Mouse (Mus musculus) left cerebral cortex, postnatal 4 days (tissue): Measurements from ENCODE around the gene Ubap1l. TPM values are rescaled to one million over a fixed set of nuclear protein-coding genes. Genes with fewer than 3 reads are reported as not detected.
A peak's percentile ranks its signal among the peaks of the same experiment; 100 is the strongest.

Experiments used
- DNase-seq: peaks from one replicate; pipeline ENCODE4 v3.0.0-alpha.2; 2022
- intact Hi-C: fragments of 180-260 bp; cut with DNase I; formaldehyde crosslinking; loops from one replicate; pipeline ENCODE4 v1.15.1; 2025
- total RNA-seq, 2 experiments: library from RNA; stranded (reverse); gene quantifications; 2 replicates each; pipeline ENCODE4 v1.2.3; 2021

Ubap1l gene
- total RNA-seq, 2 experiments from 2014 or later, result 4.2 to 5.3 TPM

DNA sequence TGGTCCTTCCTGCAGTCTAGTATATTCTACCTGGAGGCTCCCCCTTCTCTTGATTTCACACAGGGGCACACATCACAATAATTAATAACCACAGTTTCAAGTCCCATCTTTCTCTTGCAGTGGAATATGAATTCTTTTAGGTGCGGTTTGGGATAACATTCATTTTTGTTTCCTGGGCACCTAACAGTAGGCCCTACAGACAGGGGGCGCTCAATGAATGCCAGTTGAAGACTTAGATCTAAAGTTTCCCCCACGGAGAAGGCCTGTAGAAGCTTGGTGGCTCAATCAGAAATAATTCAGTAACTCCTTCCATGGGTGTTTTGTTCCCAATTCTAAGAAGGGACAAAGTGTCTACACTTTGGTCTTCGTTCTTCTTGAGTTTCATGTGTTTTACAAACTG lies 11.6 kb downstream of the Ubap1l start:
- intact Hi-C loops, result loop anchor here (10.0 kb wide), 1 partner anchor 62 kb away; the partner anchor contains the start of gene Mtfmt
- peak; percentile 29 for DNase-seq

- intact Hi-C loops, result loop anchor here (10.0 kb wide), 1 partner anchor 60 kb away; the partner anchor contains the start of gene Mtfmt
- DNase-seq, result no peak
Measured at GRCm38 (mm10) chr9:65374468-65375162, 13.8 kb downstream of the Ubap1l start.

GRCm38 (mm10) chr9:65375163-65375934 lies 14.5 kb downstream of the Ubap1l start:
- no peak for DNase-seq
- intact Hi-C loops, result loop anchor here (10.0 kb wide), 1 partner anchor 59 kb away; the partner anchor contains the start of gene Mtfmt

GRCm38 (mm10) chr9:65381017-65381590 lies 20.3 kb downstream of the Ubap1l start:
- DNase-seq, result no peak
- intact Hi-C loops, result no loop called here

GRCm38 (mm10) chr9:65382031-65382750 lies 21.4 kb downstream of the Ubap1l start:
- DNase-seq, result no peak
- intact Hi-C loops, result no loop called here

DNA sequence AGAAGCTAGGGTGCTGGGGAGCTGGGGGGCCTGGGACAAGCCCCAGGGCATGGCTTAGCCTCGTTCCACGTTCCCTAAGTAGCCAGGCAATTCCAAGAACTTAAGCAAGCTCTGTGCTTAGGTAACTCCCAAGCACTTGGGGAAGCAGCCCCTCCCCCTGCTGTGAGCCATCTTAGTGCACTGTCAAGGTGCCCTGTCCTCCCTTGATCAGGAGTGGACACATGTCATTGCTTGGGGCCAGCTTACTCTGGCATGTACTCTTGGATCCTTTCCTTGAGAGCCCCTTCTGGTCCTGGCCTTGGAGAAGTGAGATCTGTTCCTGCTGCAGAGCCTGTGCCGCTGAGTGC lies 21.9 kb downstream of the Ubap1l start:
- intact Hi-C loops, result no loop called here
- no peak for DNase-seq

- intact Hi-C loops, result no loop called here
- peak; percentile 29 for DNase-seq
Measured at GRCm38 (mm10) chr9:65384276-65384675, 23.4 kb downstream of the Ubap1l start.

GRCm38 (mm10) chr9:65386373-65387140 lies 25.7 kb downstream of the Ubap1l start:
- intact Hi-C loops, result no loop called here
- no peak for DNase-seq

DNA sequence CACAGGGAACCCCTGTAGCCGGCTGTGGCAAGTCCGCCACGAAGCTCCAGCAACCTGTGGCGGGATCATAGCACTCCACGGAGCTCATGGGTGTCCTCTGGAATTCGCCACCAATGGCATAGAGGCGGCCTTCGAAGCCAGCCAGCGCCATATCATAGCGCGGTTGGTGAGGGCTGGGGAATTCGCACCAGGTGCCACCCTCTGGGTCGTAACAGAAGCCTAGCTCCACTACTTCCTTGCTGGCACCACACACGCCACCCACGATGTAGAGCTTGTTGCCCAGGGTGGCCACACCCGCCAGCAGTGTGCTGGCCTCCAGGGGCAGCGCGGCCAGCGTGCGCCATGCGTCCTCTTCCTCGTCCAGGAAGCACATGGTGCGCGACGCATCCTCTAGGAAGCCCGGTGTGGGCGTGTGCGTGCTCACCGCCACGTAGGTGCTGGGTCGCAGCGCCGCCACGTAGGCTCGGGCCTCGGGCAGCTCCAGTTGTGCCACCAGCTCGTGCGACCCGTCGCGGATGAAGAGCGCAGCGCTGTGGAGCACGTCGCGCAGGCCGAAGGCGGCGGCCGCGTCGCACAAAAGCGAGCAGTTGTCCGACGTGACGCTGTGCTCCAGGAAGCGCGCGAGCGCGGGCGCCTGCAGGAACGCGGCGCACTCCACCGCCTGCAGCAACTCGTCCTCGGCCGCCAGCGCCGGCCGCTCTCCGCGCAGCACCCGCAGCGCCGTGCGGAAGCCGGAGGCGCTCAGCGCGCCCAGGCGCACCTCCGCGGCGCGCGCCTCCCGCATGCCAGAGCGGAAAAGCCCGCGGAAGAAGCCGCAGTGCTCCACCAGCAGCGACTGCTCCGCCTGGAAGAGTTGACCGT lies 30.1 kb downstream of the Ubap1l start:
- no peak for DNase-seq
- intact Hi-C loops, result no loop called here

GRCm38 (mm10) chr9:65391613-65391964 lies 30.7 kb downstream of the Ubap1l start, which contains the start of gene Kbtbd13:
Kbtbd13 (minus strand) TSS chr9:65391652.
- no peak for DNase-seq
- intact Hi-C loops, result no loop called here

DNA sequence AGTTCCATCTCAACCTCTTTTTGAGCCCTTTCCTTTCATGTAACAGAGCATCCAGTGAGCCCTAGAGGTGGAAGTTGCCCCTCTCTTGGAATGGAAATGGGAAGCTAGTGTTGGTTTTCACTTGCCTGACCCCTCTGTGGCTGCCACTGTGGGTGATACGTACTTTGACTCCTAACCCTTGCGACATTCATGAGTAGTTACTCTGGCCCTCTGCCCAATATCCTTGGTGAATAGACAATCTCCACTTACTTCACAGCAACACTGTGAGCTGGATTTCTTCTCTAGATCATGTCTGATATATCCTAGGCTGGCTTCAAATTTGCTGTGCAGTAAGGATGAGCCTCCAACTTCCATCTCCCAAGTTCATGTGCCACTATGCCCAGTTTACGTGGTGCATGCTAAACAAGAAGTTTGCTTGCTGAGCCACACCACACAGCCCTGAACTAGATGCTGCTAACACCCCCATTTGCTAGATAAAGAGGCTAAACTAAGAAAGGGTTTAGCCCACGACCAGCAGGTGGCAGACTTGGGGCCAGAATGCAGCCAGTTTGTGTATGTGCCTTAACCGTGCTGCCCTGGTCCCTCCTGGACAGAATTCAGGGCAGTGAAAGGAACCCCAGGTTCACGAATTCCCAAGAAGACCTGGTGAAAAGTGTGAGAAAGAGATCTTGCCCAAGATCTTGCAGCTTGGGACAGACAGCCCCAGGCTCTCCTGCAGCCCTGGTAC lies 32.0 kb downstream of the Ubap1l start:
- DNase-seq, result peak; percentile 74
- intact Hi-C loops, result no loop called here

DNA sequence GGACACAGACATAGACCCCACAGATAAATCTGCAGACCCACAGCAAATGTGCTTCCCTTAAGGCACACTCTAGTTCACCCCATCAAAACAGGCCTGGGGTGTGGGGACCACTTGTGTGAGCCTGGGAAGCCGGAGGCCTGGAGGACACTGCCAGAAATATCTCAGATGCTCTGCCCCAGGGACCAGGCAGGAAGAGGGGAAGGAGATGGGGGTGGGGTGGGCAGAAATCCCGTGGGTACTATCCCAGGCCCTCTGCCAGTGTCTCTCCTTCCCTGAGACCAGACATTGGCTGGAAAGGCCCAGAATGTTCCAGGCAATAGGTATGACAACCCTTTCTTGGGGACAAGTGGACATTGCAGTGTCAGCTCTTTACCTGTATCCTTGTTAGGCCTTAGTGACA lies 32.8 kb downstream of the Ubap1l start:
- intact Hi-C loops, result no loop called here
- DNase-seq, result no peak

DNA sequence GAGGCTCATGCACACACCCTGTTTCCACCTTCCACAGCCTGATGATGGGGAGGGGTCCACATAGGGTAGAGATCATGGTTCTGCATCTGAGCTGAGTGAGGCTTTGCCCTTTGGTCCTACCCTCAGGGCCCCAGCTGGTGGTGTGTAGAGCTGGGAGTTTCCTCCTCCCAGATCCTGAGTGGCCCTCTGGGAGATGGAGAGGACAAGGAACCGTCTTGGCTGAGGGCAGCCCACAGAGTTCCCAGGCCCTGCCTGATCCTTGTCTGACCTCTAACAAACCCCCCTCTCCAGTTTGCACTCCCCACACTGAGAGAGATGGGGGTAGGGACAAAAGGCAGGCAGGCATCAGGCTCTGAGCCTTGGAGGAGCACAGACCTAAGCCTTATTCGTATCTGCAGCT lies 33.5 kb downstream of the Ubap1l start:
- DNase-seq, result no peak
- intact Hi-C loops, result no loop called here

- peak; percentile 84 for DNase-seq
- intact Hi-C loops, result no loop called here
Measured at GRCm38 (mm10) chr9:65398279-65398678, 37.4 kb downstream of the Ubap1l start, which contains the start of gene Rasl12. Rasl12 (plus strand) TSS chr9:65398506.

DNA sequence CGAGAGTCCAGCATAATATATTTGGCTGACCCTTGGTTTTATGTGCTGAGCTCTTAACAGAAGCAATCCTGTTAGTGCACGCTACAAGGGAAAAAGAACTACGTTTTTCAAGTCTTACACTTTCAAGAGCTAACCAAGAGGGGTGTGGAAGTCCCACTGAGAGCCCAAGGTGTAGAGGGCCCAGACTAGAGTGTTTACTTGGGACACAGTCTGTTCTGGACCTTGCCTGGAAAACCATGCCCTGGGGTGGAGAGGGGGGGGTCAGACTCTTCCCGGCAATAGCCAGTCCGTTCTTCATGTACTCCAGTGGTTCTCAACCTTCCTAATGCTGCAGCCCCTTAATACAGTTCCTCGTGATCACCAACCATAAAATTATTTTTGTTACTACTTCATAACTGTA lies 39.1 kb downstream of the Ubap1l start:
- no peak for DNase-seq
- intact Hi-C loops, result no loop called here

GRCm38 (mm10) chr9:65404331-65405183 lies 43.7 kb downstream of the Ubap1l start:
- intact Hi-C loops, result no loop called here
- DNase-seq, result peak; percentile 79

DNA sequence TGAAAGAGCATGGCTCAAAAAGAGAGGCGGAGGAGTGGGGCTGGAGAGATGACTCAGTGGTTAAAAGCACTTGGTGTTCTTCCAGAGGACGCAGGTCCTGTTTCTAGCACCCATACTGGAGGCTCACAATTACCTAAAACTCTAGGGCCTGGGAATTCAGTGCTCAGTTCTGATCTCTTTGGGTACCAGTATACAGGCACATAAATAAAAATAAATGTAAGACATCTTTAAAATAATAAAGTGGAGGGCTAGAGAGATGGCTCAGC lies 44.3 kb downstream of the Ubap1l start:
- no peak for DNase-seq
- intact Hi-C loops, result no loop called here

DNA sequence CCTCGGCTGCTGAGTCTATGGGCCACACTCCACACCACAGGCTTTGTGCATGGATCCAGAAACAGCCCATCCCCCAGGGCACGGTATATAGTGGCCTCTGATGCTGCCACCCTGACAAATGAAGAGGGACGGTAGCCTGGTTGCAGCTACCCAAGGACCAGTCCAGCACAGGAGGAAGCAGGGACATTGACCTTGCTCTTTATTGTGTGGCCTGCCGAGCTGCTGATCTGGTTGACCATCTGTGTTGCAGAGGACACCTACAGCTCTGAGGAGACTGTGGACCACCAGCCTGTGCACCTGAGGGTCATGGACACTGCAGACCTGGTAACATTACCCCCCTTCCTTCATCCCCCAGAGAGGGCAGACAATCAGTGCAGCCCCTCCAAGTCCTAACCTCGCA lies 46.5 kb downstream of the Ubap1l start:
- intact Hi-C loops, result no loop called here
- no peak for DNase-seq
